ENCODE assay signal across 8 mouse cellular contexts in the genomic region with DNA sequence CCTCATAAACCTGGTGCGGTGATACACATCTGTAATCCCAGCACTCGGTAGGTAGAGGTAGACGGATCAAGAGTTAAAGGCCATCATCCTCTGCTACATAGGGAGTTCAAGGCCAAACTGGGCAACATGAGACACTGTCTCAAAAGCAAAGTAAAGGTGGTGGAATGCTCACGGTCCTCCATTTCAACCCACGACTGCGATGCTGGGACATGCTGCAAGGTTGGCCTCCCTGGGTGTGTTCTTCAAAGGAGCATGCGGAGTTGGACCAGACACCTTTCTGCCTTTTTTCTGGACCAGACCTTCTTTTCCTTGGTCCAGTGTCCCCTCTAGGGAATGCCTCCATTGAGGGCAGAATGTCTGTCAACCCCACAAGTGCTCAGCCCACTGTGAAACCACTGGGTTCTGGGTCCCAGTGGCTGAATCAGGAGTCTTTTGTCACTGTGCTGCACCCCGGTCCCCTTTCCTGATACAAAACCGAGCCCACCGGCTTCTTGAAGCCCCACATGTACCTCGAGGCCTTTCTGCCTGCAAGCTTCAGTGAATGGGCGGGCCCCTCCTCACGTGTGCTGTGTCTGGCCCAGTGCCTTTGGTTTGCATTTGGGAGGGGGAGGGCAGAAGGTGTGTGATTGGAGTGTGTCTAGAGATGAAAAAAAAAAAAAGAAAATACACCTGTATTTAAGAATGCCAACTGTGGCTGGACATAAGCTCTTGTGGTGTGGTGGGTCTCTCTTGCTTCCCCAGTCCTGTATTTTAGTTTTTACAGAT. TPM values are rescaled to one million over a fixed set of nuclear protein-coding genes. Genes with fewer than 3 reads are reported as not detected.
DNase-seq lines count a peak whose midpoint lies in the region; ATAC-seq and TF ChIP-seq lines count a peak whose summit lies in the region.
"Had no signal": no experiment of that assay in that cellular context is flagged by ENCODE, and none has a peak within 500 bp of the region (broad histone marks: within the 10 kb centered on the region; RNA-seq: fewer than 3 reads in every experiment).

No protein-coding gene starts in this region.

- H3K4me1 ChIP-seq in hindbrain, embryonic 10.5 days (replicated peaks) = peaks cover 36% of the 10 kb centered on the region
- H3K4me1 ChIP-seq in hindbrain, embryonic 16.5 days (ENCODE audit: control insufficient read depth, insufficient read depth, low read depth, low read length) = peaks cover 33% of the 10 kb centered on the region
- peaks cover 3% of the 10 kb centered on the region for H3K4me1 ChIP-seq in ES-Bruce4 (ENCODE audit: control insufficient read depth, insufficient read depth, low read length)
- H3K4me1 ChIP-seq in limb, embryonic 15.5 days = peaks cover 39% of the 10 kb centered on the region

- H3K27me3 ChIP-seq in hindbrain, embryonic 10.5 days (ENCODE audit: insufficient read depth, poor library complexity, severe bottlenecking) = no peaks in the 10 kb centered on the region
- no peaks in the 10 kb centered on the region for H3K27me3 ChIP-seq in hindbrain, embryonic 16.5 days (replicated peaks; ENCODE audit: control insufficient read depth, insufficient read depth, low read length)
- no peaks in the 10 kb centered on the region for H3K27me3 ChIP-seq in ES-Bruce4 (ENCODE audit: control insufficient read depth, insufficient read depth, low read length, poor library complexity, severe bottlenecking)
- no peaks in the 10 kb centered on the region for H3K27me3 ChIP-seq in limb, embryonic 15.5 days

- no peaks in the 10 kb centered on the region for H3K9me3 ChIP-seq in hindbrain, embryonic 10.5 days
- no peaks in the 10 kb centered on the region for H3K9me3 ChIP-seq in hindbrain, embryonic 16.5 days (ENCODE audit: control insufficient read depth, low read length)
- no peaks in the 10 kb centered on the region for H3K9me3 ChIP-seq in ES-Bruce4 (replicated peaks; ENCODE audit: control insufficient read depth, insufficient read depth, low read length, poor library complexity, severe bottlenecking)
- H3K9me3 ChIP-seq in limb, embryonic 15.5 days = no peaks in the 10 kb centered on the region

- no peak for TF ChIP-seq EP300 in ES-Bruce4 (IDR thresholded peaks at IDR 0.05; ENCODE audit: insufficient read depth, low read depth, low read length)

- H3K9ac ChIP-seq in hindbrain, embryonic 16.5 days (ENCODE audit: low read depth, low read length) = no peak overlapping the region; the same call in 1 of the 2 replicates
- no peak overlapping the region for H3K9ac ChIP-seq in ES-Bruce4 (ENCODE audit: low read depth, poor library complexity, severe bottlenecking)
- 0 out of 2 replicates have a peak overlapping the region, but pooled peaks have one; percentile 17 for H3K9ac ChIP-seq in limb, embryonic 15.5 days

- TF ChIP-seq CTCF in ES-Bruce4 (IDR thresholded peaks at IDR 0.05; ENCODE audit: low read depth, low read length) = no peak

- H3K27ac ChIP-seq in hindbrain, embryonic 10.5 days = no peak overlapping the region
- H3K27ac ChIP-seq in hindbrain, embryonic 16.5 days (ENCODE audit: low read depth, low read length) = no peak overlapping the region
- H3K27ac ChIP-seq in ES-Bruce4 (ENCODE audit: insufficient read depth, low read length) = peak overlapping the region; percentile 57
- 0 out of 2 replicates have a peak overlapping the region, but pooled peaks have one; percentile 55 for H3K27ac ChIP-seq in limb, embryonic 15.5 days

- H3K36me3 ChIP-seq in hindbrain, embryonic 10.5 days = peaks cover 74% of the 10 kb centered on the region
- H3K36me3 ChIP-seq in hindbrain, embryonic 16.5 days (ENCODE audit: control insufficient read depth, insufficient read depth, low read length) = peaks cover 15% of the 10 kb centered on the region
- peaks cover 29% of the 10 kb centered on the region for H3K36me3 ChIP-seq in ES-Bruce4 (ENCODE audit: control insufficient read depth, insufficient read depth, low read length, poor library complexity, severe bottlenecking)
- peaks cover 73% of the 10 kb centered on the region for H3K36me3 ChIP-seq in limb, embryonic 15.5 days

- peak overlapping the region; percentile 91; the same call in 1 of the 2 replicates for H3K4me3 ChIP-seq in hindbrain, embryonic 10.5 days
- H3K4me3 ChIP-seq in hindbrain, embryonic 16.5 days (ENCODE audit: low read length) = no peak overlapping the region
- H3K4me3 ChIP-seq in ES-Bruce4 (ENCODE audit: low read depth, low read length) = no peak overlapping the region
- no peak overlapping the region for H3K4me3 ChIP-seq in limb, embryonic 15.5 days

- no peak overlapping the region for H3K4me2 ChIP-seq in hindbrain, embryonic 16.5 days (ENCODE audit: low read length)
- H3K4me2 ChIP-seq in limb, embryonic 15.5 days = no peak overlapping the region

- no peak for ATAC-seq in hindbrain, embryonic 16.5 days
- no peak for ATAC-seq in limb, embryonic 15.5 days (ENCODE audit: insufficient number of reproducible peaks, low FRiP score, low TSS enrichment, low read depth)

- no peak for DNase-seq in hindbrain, embryonic 10.5 days (ENCODE audit: low spot score)
- peak; percentile 71 for DNase-seq in 3134 (ENCODE audit: extremely low read depth, insufficient read length, low spot score)
- DNase-seq in frontal cortex, postnatal 25 days (ENCODE audit: low spot score in 2 of 2) = no peak
- DNase-seq in gastrocnemius, adult 18-20 months (ENCODE audit: low spot score) = no peak

- TF ChIP-seq POLR2A in ES-Bruce4 (IDR thresholded peaks at IDR 0.05; ENCODE audit: insufficient read depth, low read length) = no peak

- WGBS in hindbrain, embryonic 10.5 days = 81% methylated on average over 13 of the region's 13 CpGs
- 78% methylated on average over 13 of the region's 13 CpGs for WGBS in hindbrain, embryonic 16.5 days
- WGBS in limb, embryonic 15.5 days = 65% methylated on average over 13 of the region's 13 CpGs

RNA-seq across cellular contexts. Expression of gene Ftl1, which starts 3.6 kb away (rescaled TPM):
- polyA plus RNA-seq in hindbrain, embryonic 10.5 days (2016; fragmentation: Nextera tagmentation; extraction: Ambion mirVana) = 5,819 and 7,209 TPM in 2 replicates
- polyA plus RNA-seq in hindbrain, embryonic 16.5 days (2015; fragmentation: Nextera tagmentation; extraction: Ambion mirVana) = 5,303 and 5,527 TPM in 2 replicates
- polyA plus RNA-seq in ES-Bruce4 (2011; ENCODE audit: insufficient read depth, insufficient read length, low read depth, missing spikeins) = 5,956 and 6,533 TPM in 2 replicates
- polyA plus RNA-seq in limb, embryonic 15.5 days (2015; fragmentation: Nextera tagmentation; extraction: Ambion mirVana) = 4,640 and 4,716 TPM in 2 replicates
- 100 to 1,000 TPM; 109 to 151 TPM for total RNA-seq in gastrocnemius, adult 18-20 months (2021)

RNA-seq across cellular contexts. Expression of gene Bax, which starts 10.6 kb away (rescaled TPM):
- polyA plus RNA-seq in hindbrain, embryonic 10.5 days (2016; fragmentation: Nextera tagmentation; extraction: Ambion mirVana) = 264 and 295 TPM in 2 replicates
- polyA plus RNA-seq in hindbrain, embryonic 16.5 days (2015; fragmentation: Nextera tagmentation; extraction: Ambion mirVana) = 226 and 242 TPM in 2 replicates
- 250 and 287 TPM in 2 replicates for polyA plus RNA-seq in ES-Bruce4 (2011; ENCODE audit: insufficient read depth, insufficient read length, low read depth, missing spikeins)
- polyA plus RNA-seq in limb, embryonic 15.5 days (2015; fragmentation: Nextera tagmentation; extraction: Ambion mirVana) = 145 and 146 TPM in 2 replicates
- total RNA-seq in gastrocnemius, adult 18-20 months (2021) = 10 to 100 TPM; 14.2 to 16.6 TPM

RNA-seq across cellular contexts. Expression of gene Ruvbl2, which starts 18.2 kb away (rescaled TPM):
- polyA plus RNA-seq in hindbrain, embryonic 10.5 days (2016; fragmentation: Nextera tagmentation; extraction: Ambion mirVana) = 192 and 212 TPM in 2 replicates
- 94.3 and 108 TPM in 2 replicates for polyA plus RNA-seq in hindbrain, embryonic 16.5 days (2015; fragmentation: Nextera tagmentation; extraction: Ambion mirVana)
- 263 and 267 TPM in 2 replicates for polyA plus RNA-seq in ES-Bruce4 (2011; ENCODE audit: insufficient read depth, insufficient read length, low read depth, missing spikeins)
- polyA plus RNA-seq in limb, embryonic 15.5 days (2015; fragmentation: Nextera tagmentation; extraction: Ambion mirVana) = 122 and 125 TPM in 2 replicates
- 10 to 100 TPM; 26.6 to 27.9 TPM for total RNA-seq in gastrocnemius, adult 18-20 months (2021)

RNA-seq across cellular contexts. Expression of gene Gys1, which starts 21.5 kb away (rescaled TPM):
- 43.2 and 45.7 TPM in 2 replicates for polyA plus RNA-seq in hindbrain, embryonic 10.5 days (2016; fragmentation: Nextera tagmentation; extraction: Ambion mirVana)
- polyA plus RNA-seq in hindbrain, embryonic 16.5 days (2015; fragmentation: Nextera tagmentation; extraction: Ambion mirVana) = 25.5 and 28.7 TPM in 2 replicates
- polyA plus RNA-seq in ES-Bruce4 (2011; ENCODE audit: insufficient read depth, insufficient read length, low read depth, missing spikeins) = 24.4 and 26.7 TPM in 2 replicates
- 39.0 and 43.5 TPM in 2 replicates for polyA plus RNA-seq in limb, embryonic 15.5 days (2015; fragmentation: Nextera tagmentation; extraction: Ambion mirVana)
- 100 to 1,000 TPM; 321 to 326 TPM for total RNA-seq in gastrocnemius, adult 18-20 months (2021)

RNA-seq across cellular contexts. Expression of gene Tulp2, which starts 25.6 kb away (rescaled TPM):
- polyA plus RNA-seq in hindbrain, embryonic 10.5 days (2016; fragmentation: Nextera tagmentation; extraction: Ambion mirVana) = 0.47 and 1.2 TPM in 2 replicates
- polyA plus RNA-seq in hindbrain, embryonic 16.5 days (2015; fragmentation: Nextera tagmentation; extraction: Ambion mirVana) = 0.20 and 0.30 TPM in 2 replicates
- polyA plus RNA-seq in ES-Bruce4 (2011; ENCODE audit: insufficient read depth, insufficient read length, low read depth, missing spikeins) = 1.3 and 2.4 TPM in 2 replicates
- polyA plus RNA-seq in limb, embryonic 15.5 days (2015; fragmentation: Nextera tagmentation; extraction: Ambion mirVana) = 0.61 and 1.0 TPM in 2 replicates
- total RNA-seq in gastrocnemius, adult 18-20 months (2021) = not detected
- total RNA-seq: hematopoietic stem cell, adult 5-6 weeks had no signal

Comparison
In these comparisons a context has a peak if more than half of its experiments do, and no peak if none do; other contexts are left out.
1. H3K27ac ChIP-seq: peak in ES-Bruce4 (single experiment) and limb, embryonic 15.5 days (single experiment); none in hindbrain, embryonic 10.5 days (single experiment) and hindbrain, embryonic 16.5 days (single experiment).